Mouse (Mus musculus): Measurements from ENCODE around the gene Proser2.

DNA sequence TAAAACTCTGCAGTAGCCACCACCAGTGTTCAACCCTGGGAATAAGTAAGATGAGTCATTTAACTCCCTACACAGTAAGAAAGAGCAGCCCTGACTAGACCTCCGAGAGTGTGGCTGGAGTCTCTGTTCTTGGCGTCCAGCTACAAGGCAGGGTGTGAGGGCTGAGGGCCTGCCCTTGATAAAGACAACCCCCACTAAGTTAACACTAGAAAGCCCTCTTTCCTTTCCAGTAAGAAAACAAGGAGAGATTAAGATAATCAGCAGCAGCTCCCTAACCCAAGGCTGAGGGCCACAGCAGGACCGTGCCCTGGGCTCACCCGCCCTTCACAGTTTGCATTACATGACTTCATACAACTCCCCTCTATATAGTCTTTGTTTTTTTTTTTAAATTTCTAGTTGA is 81.4 kb downstream of the Proser2 start:
- TF ChIP-seq GATA1 (IDR thresholded peaks at IDR 0.05; ENCODE audit: borderline replicate concordance, low read length): no peak
- TF ChIP-seq FLI1 (IDR thresholded peaks at IDR 0.05; ENCODE audit: low read length): no peak

All from megakaryocyte, embryonic 14.5 days (primary cell).